Mouse (Mus musculus): ENCODE measurements around the gene Sun1.

Gene Sun1

DNA sequence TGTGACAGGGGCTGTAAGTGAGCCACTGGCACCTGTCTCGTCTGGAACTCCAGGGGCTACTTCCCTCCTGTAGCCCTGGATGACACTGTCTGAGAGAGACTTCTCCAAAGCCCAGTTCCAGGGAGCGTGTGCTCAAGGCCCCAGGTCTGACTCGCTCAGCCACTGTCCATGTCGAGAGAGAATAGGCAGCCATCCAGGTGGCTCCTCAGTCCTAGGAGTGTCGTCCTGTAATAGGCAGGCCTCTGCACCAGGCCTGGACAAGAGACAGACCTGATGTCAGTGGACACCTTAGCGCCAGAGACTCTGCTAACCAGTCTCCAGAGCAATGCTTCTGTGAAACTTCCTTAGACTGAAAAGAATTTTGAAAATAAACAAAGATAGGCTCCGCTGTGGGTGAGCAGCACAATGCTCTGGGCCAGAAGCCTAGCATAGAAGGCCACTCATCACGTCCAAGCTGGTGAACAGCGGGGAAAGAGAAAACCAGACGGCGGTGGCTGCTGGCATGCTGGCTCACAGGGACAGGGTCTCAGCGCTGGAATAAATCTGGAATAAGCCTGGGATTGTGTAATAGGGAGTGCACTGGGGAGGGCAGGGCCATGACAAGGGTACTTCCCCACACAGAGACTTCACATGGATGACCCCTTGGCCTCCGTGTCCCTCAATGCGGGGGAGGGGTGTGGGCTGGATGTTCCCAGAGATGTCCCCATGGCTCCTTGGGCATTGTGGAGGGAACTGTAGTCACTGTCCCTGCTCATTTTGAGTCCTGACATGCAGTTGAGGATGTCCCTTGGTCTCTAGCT lies 85.9 kb downstream of the Sun1 start:
- no peak for DNase-seq (ENCODE audit: low read depth)

DNA sequence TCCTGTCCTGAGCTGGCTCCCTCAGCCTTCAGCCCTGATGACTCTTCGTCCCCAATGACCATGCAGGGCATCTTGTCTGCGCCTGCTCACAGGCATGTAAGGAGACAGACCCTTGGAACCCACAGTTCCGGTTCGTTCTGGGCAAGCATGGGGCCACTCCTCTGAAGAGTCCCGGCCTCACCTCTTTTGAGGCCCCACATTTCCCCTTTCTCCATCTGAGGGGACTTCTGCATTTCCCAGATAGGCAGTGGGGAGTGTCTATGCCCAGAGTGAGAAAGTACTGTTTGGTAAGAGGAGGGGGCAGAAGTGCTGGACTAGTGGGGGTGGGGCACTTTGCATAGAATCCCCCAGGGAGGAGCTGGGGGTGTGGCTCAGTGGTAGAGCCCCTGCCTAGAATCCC lies 86.7 kb downstream of the Sun1 start:
- no peak for DNase-seq (ENCODE audit: low read depth)

DNA sequence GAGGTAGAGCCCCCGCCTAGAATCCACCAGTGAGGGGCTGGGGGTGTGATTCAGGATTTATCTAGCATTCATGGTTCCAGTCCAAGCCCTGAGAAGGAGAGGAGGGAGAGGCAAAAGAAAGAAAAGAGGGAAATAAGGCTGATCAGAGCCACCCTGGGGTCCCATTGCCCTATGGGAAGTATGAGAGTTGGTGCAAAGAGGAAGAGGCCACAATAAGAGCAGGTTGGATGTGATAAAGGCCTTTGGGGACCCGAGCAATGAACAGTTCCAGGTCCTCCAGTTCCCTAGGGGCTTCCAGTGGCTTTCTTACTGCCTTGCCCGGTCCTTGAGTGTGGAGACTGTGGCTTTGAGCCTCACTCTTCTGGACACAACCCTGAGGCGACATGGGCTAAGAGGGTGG lies 87.3 kb downstream of the Sun1 start:
- DNase-seq (ENCODE audit: low read depth): no peak

DNA sequence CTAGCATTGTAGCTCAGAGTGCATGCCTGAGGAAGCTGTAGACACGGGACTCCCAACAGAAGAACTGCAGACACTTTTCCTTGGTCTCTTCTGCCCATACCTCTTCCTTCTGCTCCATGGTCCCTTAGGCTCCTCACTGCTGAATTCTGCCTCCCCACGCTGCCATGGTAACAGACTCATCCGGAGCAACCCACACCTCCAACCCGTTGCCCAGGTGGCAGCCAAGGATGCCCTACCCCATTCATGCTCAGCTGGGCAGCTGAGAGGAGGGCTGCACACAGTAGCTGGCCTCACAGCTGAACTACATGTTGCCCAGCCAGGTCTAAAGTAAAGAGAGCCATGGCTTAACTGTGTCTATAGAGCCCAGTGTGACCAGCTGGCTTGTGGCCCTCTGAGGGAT lies 88.2 kb downstream of the Sun1 start:
- DNase-seq (ENCODE audit: low read depth): no peak

DNA sequence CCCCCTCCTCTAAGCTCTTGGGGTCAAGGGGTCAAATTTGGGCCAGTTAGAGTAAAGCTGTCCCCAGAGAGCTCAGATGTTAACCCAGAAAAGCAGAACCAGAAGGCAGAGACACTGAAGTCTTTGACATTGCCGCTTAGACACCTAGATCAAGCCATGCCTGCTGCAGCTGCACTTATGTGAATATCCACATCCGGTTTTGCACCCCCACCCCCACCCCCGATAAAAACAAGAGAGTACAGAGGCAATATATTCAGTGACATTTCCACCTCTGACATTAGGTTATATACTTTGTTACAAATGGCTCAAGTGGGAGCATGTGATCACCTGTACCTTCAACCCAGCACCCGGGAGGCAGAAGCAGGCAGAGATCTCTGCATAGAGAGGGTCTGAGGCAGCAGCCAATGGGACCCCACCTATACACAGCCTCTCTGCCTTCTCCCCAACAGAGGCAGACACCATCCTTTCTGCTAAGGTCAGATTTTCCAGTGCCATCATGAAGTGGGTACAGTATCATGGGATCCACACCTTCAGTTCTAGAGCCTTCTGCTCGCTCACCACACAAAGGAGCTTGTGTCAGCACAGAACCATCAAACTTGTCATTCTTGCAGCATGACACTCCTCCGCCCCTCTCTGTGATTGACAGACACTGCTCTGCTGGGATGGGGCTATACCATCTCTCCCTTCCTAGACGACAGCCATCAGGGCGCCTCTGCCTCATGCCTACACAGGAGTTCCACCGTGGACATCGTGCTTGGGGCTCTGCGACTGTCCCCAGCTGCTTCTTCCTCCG lies 90.2 kb downstream of the Sun1 start:
- peak; percentile 72 for DNase-seq (ENCODE audit: low read depth)

DNA sequence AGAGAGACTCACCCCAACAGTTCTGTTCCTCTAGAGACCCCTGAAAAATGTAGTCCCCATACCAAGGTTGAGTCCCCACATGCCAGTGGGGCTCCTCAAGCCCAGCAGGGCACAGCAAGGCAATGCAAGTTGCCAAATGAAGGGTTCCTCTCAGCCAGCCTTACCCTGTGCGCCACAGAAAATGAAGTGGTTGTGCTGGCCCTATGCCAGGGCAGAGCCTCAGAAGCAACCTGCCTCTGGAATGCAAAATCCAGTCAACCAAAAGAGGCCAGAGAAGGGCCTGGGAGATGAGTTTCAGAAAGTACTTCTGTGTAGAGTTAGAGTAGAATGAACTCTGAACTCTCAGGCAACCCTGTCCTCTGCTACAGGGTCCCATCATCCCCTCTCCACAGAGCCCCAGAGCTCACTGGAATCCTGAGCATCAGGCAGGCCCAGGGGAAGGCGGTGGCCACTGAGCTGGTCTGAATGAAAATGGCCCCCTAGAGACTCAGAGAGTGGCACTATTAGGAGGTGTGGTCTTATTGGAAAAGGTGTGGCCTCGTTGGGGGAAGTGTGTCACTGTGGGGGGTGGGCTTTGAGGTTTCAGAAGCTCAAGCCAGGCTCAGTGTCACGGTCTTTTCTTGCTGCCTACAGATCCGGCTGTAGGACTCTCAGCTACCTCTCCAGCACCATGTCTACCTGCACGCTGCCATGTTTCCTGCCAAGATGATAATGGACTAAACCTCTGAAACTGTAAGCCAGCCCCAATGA lies 91.5 kb downstream of the Sun1 start:
- DNase-seq (ENCODE audit: low read depth): no peak

DNA sequence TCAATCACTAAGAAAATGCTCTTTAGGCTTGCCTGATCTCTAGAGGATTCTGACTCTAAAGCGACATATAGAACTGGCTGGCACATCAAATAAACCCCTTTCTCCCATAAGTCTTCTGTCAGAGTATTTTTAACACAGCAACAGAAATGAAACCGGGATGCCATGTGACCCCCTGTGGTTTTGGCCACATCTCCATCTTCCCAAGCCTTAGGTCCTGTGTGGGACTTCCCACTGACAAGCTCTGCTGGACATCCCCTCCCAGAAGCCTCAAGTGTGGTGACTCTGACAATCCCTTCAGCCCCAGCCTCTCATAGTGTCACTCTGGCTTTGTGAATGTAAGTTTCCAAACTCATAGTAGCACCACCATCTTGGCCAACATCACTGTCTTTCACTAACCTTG lies 93.7 kb downstream of the Sun1 start:
- DNase-seq (ENCODE audit: low read depth): no peak

DNA sequence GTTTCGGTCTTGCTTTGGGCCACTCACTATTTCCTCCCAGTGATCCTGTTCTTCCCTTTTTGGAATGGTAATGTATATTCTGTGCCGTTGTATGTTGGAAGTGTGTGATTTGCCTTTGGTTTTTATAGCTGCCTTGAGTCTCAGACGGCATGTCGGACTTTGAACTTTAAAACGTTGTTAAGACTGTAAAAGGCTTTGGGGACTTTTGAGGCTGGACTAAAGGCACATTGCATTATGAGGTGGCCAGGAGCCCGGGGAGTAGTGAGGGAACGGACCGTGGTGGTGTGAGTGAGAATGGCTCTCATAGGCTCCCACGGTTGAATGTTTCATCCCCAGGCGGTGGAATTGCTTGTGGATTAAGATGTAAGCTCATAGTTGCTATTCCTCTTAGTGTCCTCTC lies 96.7 kb downstream of the Sun1 start:
- DNase-seq (ENCODE audit: low read depth): no peak

DNA sequence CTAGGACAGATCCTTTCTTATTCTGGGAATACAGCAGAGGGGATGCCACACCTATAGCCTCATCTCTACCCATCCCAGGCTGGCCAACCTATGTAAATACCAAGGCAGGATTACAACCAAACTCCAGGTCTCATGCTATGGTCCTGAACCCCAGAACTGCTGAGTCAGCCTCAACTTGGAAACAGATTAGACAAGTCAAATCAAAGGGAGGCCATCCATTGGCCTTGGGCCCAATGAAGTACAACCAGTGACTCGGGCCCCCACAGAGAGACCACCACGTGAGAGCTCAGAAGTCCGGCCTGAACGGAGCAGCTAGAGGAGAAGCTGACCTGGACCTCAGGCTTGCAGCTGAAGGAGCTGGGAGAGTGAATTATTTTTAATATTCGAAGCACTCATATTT lies 97.3 kb downstream of the Sun1 start:
- DNase-seq (ENCODE audit: low read depth): no peak
